Comparison of ENCODE assay signal across 23 mouse cellular contexts in the genomic region with DNA sequence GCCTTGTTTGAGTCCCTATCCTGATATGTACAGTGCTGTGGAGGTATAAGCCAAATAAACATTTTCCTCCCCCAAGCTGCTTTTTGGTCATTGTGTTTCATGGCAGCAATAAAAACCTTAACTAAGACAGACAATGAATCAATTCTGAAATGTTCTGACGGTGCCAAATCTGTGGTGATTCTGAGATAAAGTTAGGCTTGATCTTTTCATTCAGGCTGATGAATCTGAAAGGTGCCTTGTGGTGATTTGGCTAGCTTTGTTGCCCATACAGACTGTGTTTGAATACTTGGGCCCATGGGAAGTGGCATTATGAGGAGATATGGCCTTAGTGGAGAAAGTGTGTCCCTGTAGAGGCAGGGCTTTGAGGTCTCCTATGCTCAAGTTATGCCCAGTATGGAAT. TPM values are rescaled to one million over a fixed set of nuclear protein-coding genes. Genes with fewer than 3 reads are reported as not detected.
DNase-seq lines count a peak whose midpoint lies in the region; ATAC-seq and TF ChIP-seq lines count a peak whose summit lies in the region.
"Had no signal": no experiment of that assay in that cellular context is flagged by ENCODE, and none has a peak within 500 bp of the region (broad histone marks: within the 10 kb centered on the region; RNA-seq: fewer than 3 reads in every experiment).

No protein-coding gene starts in this region.

- 78% methylated on average over 1 of the region's 1 CpGs for WGBS in hindbrain, embryonic 16.5 days

- no peaks in the 10 kb centered on the region for H3K9me3 ChIP-seq in erythroblast, embryonic 14.5 days (ENCODE audit: control insufficient read depth, low read length)
- no peaks in the 10 kb centered on the region for H3K9me3 ChIP-seq in hindbrain, embryonic 16.5 days (ENCODE audit: control insufficient read depth, low read length)
- H3K9me3 ChIP-seq: forebrain, embryonic 10.5 days; forebrain, embryonic 13.5 days; heart, embryonic 12.5 days; hindbrain, embryonic 12.5 days; hindbrain, embryonic 15.5 days; intestine, embryonic 15.5 days had no signal

- H3K4me1 ChIP-seq in erythroblast, embryonic 14.5 days (ENCODE audit: control insufficient read depth): peaks cover 32% of the 10 kb centered on the region
- H3K4me1 ChIP-seq in hindbrain, embryonic 16.5 days (ENCODE audit: control insufficient read depth, insufficient read depth, low read depth, low read length): no peaks in the 10 kb centered on the region; the same call in 1 of the 2 replicates
- H3K4me1 ChIP-seq: forebrain, embryonic 13.5 days; heart, embryonic 12.5 days; hindbrain, embryonic 12.5 days; intestine, embryonic 15.5 days had no signal

- H3K27me3 ChIP-seq in erythroblast, embryonic 14.5 days (ENCODE audit: control insufficient read depth): no peaks in the 10 kb centered on the region
- no peaks in the 10 kb centered on the region for H3K27me3 ChIP-seq in hindbrain, embryonic 16.5 days (replicated peaks; ENCODE audit: control insufficient read depth, insufficient read depth, low read length)
- H3K27me3 ChIP-seq: forebrain, embryonic 13.5 days; heart, embryonic 12.5 days; hindbrain, embryonic 12.5 days; hindbrain, embryonic 15.5 days; intestine, embryonic 15.5 days had no signal

- no peak for DNase-seq in layer of hippocampus, adult 2 months (ENCODE audit: low spot score in 2 of 2)
- no peak for DNase-seq in layer of hippocampus, postnatal 25 days (ENCODE audit: extremely low spot score in 1 of 2, low spot score in 1 of 2)
- peak; percentile 14 for DNase-seq in MN1 (ENCODE audit: low spot score)
- peak; percentile 5 for DNase-seq in adipocyte (ENCODE audit: low spot score)
- DNase-seq: adrenal gland, postnatal 14 days; cerebellum, adult 11 months; cerebellum, adult 8-10 months; gastrocnemius, postnatal 25 days; heart, adult 18-20 months; heart, postnatal 14 days; kidney, adult 11 months; kidney, adult 8-10 months had no signal

- no peak overlapping the region for H3K9ac ChIP-seq in hindbrain, embryonic 16.5 days (ENCODE audit: low read depth, low read length)
- H3K9ac ChIP-seq: forebrain, embryonic 13.5 days; heart, embryonic 12.5 days; hindbrain, embryonic 12.5 days; hindbrain, embryonic 15.5 days; intestine, embryonic 15.5 days had no signal

- H3K4me2 ChIP-seq in hindbrain, embryonic 16.5 days (ENCODE audit: low read length): no peak overlapping the region
- H3K4me2 ChIP-seq: forebrain, embryonic 13.5 days; hindbrain, embryonic 12.5 days; intestine, embryonic 15.5 days had no signal

- 0 out of 2 replicates have a peak overlapping the region, but pooled peaks have one; percentile 14 for H3K27ac ChIP-seq in layer of hippocampus, adult 2 months
- no peak overlapping the region for H3K27ac ChIP-seq in hindbrain, embryonic 16.5 days (ENCODE audit: low read depth, low read length)
- H3K27ac ChIP-seq: forebrain, embryonic 10.5 days; forebrain, embryonic 13.5 days; hindbrain, embryonic 12.5 days; hindbrain, embryonic 15.5 days; intestine, embryonic 15.5 days had no signal

- no peak for TF ChIP-seq CTCF in layer of hippocampus, adult 2 months (conservative IDR thresholded peaks at IDR 0.05)

- no peaks in the 10 kb centered on the region; the same call in none of the 2 replicates for H3K36me3 ChIP-seq in erythroblast, embryonic 14.5 days (ENCODE audit: control insufficient read depth)
- no peaks in the 10 kb centered on the region for H3K36me3 ChIP-seq in hindbrain, embryonic 16.5 days (ENCODE audit: control insufficient read depth, insufficient read depth, low read length)
- H3K36me3 ChIP-seq: forebrain, embryonic 10.5 days; heart, embryonic 12.5 days; hindbrain, embryonic 12.5 days; hindbrain, embryonic 15.5 days; intestine, embryonic 15.5 days had no signal

- peak overlapping the region; percentile 97 for H3K4me3 ChIP-seq in erythroblast, embryonic 14.5 days (replicated peaks)
- H3K4me3 ChIP-seq in layer of hippocampus, adult 2 months: no peak overlapping the region
- no peak overlapping the region for H3K4me3 ChIP-seq in hindbrain, embryonic 16.5 days (ENCODE audit: low read length)
- H3K4me3 ChIP-seq: forebrain, embryonic 13.5 days; heart, embryonic 12.5 days; hindbrain, embryonic 12.5 days; hindbrain, embryonic 15.5 days; intestine, embryonic 15.5 days had no signal

- no peak for ATAC-seq in erythroblast, adult 5-6 weeks (replicated peaks; ENCODE audit: low FRiP score, poor library complexity, severe bottlenecking)
- no peak for ATAC-seq in hindbrain, embryonic 16.5 days
- ATAC-seq: CD4-positive, CD25-positive, alpha-beta regulatory T cell, adult 4 months; forebrain, embryonic 16.5 days; intestine, embryonic 15.5 days had no signal

RNA-seq across cellular contexts. Expression of gene Acyp2, which starts 1.0 kb away (rescaled TPM):
- 0.39 and 0.53 TPM in 2 replicates for polyA plus RNA-seq in erythroblast, embryonic 14.5 days (2012)
- 1.7 TPM in 2 replicates for total RNA-seq in erythroblast, adult 5-6 weeks (2015; ENCODE audit: low replicate concordance)
- total RNA-seq in erythroblast, adult 5-6 weeks (2017; ENCODE audit: low replicate concordance): 2.1 TPM in 1 of 2 replicates, not detected in the other
- 10 to 100 TPM; 21.2 to 22.4 TPM for total RNA-seq in layer of hippocampus, adult 2 months (2021)
- total RNA-seq in layer of hippocampus, postnatal 25 days (2021): 10 to 100 TPM; 25.4 to 29.2 TPM
- 25.2 and 35.1 TPM in 2 replicates for polyA plus RNA-seq in hindbrain, embryonic 16.5 days (2015; fragmentation: Nextera tagmentation; extraction: Ambion mirVana)

Comparison
In these comparisons a context has a peak if more than half of its experiments do, and no peak if none do; other contexts are left out.
1. DNase-seq: peak in MN1 (single experiment) and adipocyte (single experiment); none in layer of hippocampus, adult 2 months (0 of 2) and layer of hippocampus, postnatal 25 days (0 of 2).
2. RNA of gene Acyp2, which starts 1.0 kb away (total RNA-seq): 25.4 to 29.2 TPM in layer of hippocampus, postnatal 25 days and 21.2 to 22.4 TPM in layer of hippocampus, adult 2 months; 1.7 to 2.1 TPM in erythroblast, adult 5-6 weeks; every median in the first group is over 4 times any median in the second.